Mouse (Mus musculus) ES-E14 (cell line): ENCODE measurements around the gene Myrf.

Experiments
- CHD2 ChIP-seq: IDR thresholded peaks from 2 replicates; pipeline ENCODE4 v1.6.1; 2014; ENCODE audit warnings: mild to moderate bottlenecking, low read depth, low read length, inconsistent platforms
- HCFC1 ChIP-seq: IDR thresholded peaks from 2 replicates; pipeline ENCODE4 v1.6.1; 2012; ENCODE audit warnings: low read length, inconsistent platforms, borderline replicate concordance; ENCODE audit not compliant: insufficient read depth
- ZC3H11A ChIP-seq: IDR thresholded peaks from 2 replicates; pipeline ENCODE4 v1.6.1; 2012; ENCODE audit warnings: low read depth, mild to moderate bottlenecking, inconsistent platforms, low read length, borderline replicate concordance
- ZNF384 ChIP-seq: IDR thresholded peaks from 2 replicates; pipeline ENCODE4 v1.6.1; 2012; ENCODE audit warnings: low read depth, low read length, inconsistent platforms

DNA sequence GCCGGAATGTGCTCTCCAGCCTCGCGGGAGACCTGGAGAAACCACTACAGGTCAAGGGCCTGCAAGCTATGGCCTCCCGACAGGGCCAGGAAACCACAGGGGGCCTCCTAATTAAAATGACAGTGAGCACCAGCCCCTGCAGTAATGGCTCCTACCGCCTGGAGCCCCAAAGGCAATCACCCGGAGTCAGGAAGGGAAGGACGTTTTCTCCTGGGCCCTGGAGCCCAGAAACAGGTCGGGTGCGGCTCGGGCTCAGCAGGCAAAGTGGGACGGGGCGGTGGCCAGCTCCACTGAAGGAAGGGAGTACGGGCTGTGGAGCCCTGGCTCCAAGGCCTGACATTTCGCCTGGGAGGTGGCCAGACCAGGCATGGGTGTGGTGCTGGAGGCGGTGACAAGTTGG lies 26.5 kb upstream of the Myrf start:
- no peak for TF ChIP-seq CHD2
- TF ChIP-seq HCFC1: no peak
- TF ChIP-seq ZNF384: no peak
- TF ChIP-seq ZC3H11A: no peak
